Mouse (Mus musculus) R1 (cell line): ENCODE measurements at regions not wholly inside any gene's neighbourhood (a gene's known extent, or its start where the extent isn't known, plus 50 kb on each side); places are given as distances from the start of the nearest gene placed in this dataset.

Experiments used
- DNase-seq: peaks from one replicate; pipeline ENCODE4 v3.0.0-alpha.2; 2018; ENCODE audit warnings: low read depth, low spot score

- DNase-seq, result no peak
These were observed 276.5 kb upstream of the Cdyl start for GRCm38 (mm10) chr13:35383000-35383623.

- no peak for DNase-seq
These were observed 276.0 kb upstream of the Cdyl start for GRCm38 (mm10) chr13:35383624-35384018.

- no peak for DNase-seq
These were observed 271.3 kb upstream of the Cdyl start for GRCm38 (mm10) chr13:35388380-35388779.

- DNase-seq, result no peak
These were observed 269.7 kb upstream of the Cdyl start for GRCm38 (mm10) chr13:35389781-35390525.

- no peak for DNase-seq
These were observed 269.1 kb upstream of the Cdyl start for GRCm38 (mm10) chr13:35390526-35390880.

GRCm38 (mm10) chr13:35392167-35392566 is 267.5 kb upstream of the Cdyl start:
- no peak for DNase-seq

GRCm38 (mm10) chr13:35395192-35395591 is 264.4 kb upstream of the Cdyl start:
- peak; percentile 39 for DNase-seq

- peak; percentile 62 for DNase-seq
These were observed 264.0 kb upstream of the Cdyl start for GRCm38 (mm10) chr13:35395630-35396029.

GRCm38 (mm10) chr13:35397166-35397565 is 262.5 kb upstream of the Cdyl start:
- no peak for DNase-seq

GRCm38 (mm10) chr13:35398192-35398591 is 261.4 kb upstream of the Cdyl start:
- no peak for DNase-seq

- DNase-seq, result no peak
These were observed 256.8 kb upstream of the Cdyl start for GRCm38 (mm10) chr13:35402856-35403255.

GRCm38 (mm10) chr13:35404428-35404827 is 255.2 kb upstream of the Cdyl start:
- no peak for DNase-seq

- no peak for DNase-seq
These were observed 254.2 kb upstream of the Cdyl start for GRCm38 (mm10) chr13:35405384-35405783.

- no peak for DNase-seq
These were observed 242.1 kb upstream of the Cdyl start for GRCm38 (mm10) chr13:35417500-35417899.

GRCm38 (mm10) chr13:35420076-35420475 is 239.6 kb upstream of the Cdyl start:
- no peak for DNase-seq

GRCm38 (mm10) chr13:35426061-35426460 is 233.6 kb upstream of the Cdyl start:
- DNase-seq, result no peak

GRCm38 (mm10) chr13:35435173-35435572 is 224.5 kb upstream of the Cdyl start:
- DNase-seq, result no peak

- DNase-seq, result no peak
These were observed 212.0 kb upstream of the Cdyl start for GRCm38 (mm10) chr13:35447661-35448060.

- DNase-seq, result no peak
These were observed 207.2 kb upstream of the Cdyl start for GRCm38 (mm10) chr13:35452420-35452819.

GRCm38 (mm10) chr13:35453222-35453914 is 206.3 kb upstream of the Cdyl start:
- peak; percentile 5 for DNase-seq

GRCm38 (mm10) chr13:35460051-35460450 is 199.6 kb upstream of the Cdyl start:
- DNase-seq, result no peak

- no peak for DNase-seq
These were observed 196.4 kb upstream of the Cdyl start for GRCm38 (mm10) chr13:35463231-35463630.

GRCm38 (mm10) chr13:35463850-35464249 is 195.8 kb upstream of the Cdyl start:
- no peak for DNase-seq
